Mouse (Mus musculus) heart, postnatal 14 days (tissue): Measurements from ENCODE around the gene Fkbp7. TPM values are rescaled to one million over a fixed set of nuclear protein-coding genes. Genes with fewer than 3 reads are reported as not detected.

Experiments used
- DNase-seq, 2 experiments: peaks; one replicate each; pipeline ENCODE4 v3.0.0; 2021 to 2022
- intact Hi-C: fragments of 180-260 bp; cut with DNase I; formaldehyde crosslinking; loops from one replicate; pipeline ENCODE4 v1.15.1; 2025
- long read RNA-seq, 2 experiments: library from polyadenylated mRNA; stranded (forward); transcript quantifications; one replicate each; pipeline ENCODE4 v2.0.0; 2021
- total RNA-seq, 2 experiments: library from RNA; stranded (reverse); gene quantifications; 2 replicates each; pipeline ENCODE4 v1.2.3; 2021

Gene Fkbp7
- total RNA-seq: 10 to 100 TPM; 23.6 to 23.7 TPM
- long read RNA-seq, experiment 1, transcript Fkbp7-201 (4 exons, 860 nt): major isoform, 13 of 16 reads
- long read RNA-seq, experiment 1, partial matches to known transcripts: 0 of 16 reads
- long read RNA-seq, experiment 1, other reads (novel, unspliced or antisense): 3 of 16 reads
- long read RNA-seq, experiment 2, transcript Fkbp7-201 (4 exons, 860 nt): major isoform, 7 of 9 reads
- long read RNA-seq, experiment 2, partial matches to known transcripts: 1 of 9 reads
- long read RNA-seq, experiment 2, other reads (novel, unspliced or antisense): 1 of 9 reads

DNA sequence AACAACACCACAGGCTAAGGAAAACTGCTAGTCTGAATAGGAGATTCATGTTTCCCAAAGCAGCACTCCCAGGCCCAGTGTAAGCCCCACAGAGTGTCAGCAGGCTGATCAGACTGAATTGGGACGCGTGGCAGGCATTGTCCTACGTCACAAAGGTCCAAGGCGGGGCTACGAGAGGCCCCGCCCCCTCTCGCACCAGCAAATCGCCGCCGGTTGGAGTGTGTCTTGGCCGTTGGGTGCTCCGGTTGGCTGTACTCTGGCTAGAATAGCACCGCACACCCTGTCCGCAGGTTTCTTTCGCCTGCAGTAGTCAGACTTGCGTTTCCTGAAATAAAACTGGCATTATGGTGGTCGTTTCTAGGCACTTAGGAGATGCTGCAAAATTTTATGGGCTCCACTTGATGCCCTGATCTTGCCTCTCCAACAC lies at the start of gene Fkbp7:
Fkbp7 (minus strand) TSS at position 151 of the 427 bp plus-strand sequence.
- peak; percentile 89 to 93 for DNase-seq
- intact Hi-C loops: loop anchor here (2.0 to 10.0 kb wide), 2 partner anchors 24 to 192 kb away; partner anchors contain the start of genes Pjvk and Prkra

DNA sequence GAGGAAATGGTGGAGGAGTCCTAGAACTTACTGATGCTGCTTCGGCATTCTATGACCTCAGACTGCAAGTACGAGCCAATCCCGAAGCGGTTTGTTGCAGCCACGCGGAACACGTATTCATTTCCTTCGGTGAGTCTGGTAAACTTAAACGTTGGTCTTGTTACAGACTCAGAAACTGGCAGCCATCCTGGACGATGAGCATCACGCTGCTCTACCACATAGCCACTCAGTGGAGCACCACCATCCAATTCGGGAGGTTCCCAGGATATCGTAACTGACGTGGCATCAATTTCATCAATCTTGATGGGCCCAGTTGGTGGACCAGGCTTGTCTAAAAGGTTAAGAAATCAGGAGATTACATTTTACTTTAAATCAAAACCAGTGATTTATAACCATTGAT lies 46.7 kb upstream of the Fkbp7 start:
- intact Hi-C loops: no loop called here
- DNase-seq: no peak

DNA sequence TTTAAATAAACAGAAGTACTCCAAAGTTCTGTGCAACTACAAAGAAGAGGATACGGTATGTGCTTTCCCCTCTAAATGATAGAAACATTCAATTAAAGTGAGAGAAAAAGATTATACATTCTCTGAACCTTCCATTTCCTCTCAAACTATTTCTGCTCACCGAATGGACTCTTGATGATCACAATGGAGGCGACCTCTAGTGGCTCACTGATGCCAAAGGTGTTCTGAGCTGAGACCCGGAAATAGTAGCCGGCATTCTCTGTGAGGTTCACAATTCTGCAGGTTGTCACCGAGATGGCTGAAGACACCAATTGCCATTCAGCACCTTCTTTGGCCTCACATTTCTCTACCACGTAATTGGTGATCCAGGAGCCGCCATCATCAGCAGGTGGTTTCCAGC lies 42.1 kb upstream of the Fkbp7 start:
- intact Hi-C loops: no loop called here

DNA sequence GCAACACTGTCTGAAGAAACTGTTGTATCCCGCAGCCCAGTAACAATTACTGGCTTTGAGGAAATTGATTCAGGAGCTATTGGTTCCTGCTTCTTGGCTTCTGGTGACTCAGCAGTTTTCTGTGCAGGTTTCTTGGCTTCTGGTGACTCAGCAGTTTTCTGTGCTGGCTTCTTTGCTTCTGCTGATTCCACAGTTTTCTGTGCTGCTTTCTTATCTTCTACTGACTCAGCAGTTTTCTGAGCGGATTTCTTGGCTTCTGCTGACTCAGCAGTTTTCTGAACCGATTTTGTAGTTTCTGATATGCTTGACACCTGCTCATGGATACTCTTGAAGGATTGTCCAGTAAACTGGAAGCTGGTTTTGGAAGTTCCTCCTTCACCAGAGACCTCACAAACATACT lies 35.6 kb upstream of the Fkbp7 start:
- intact Hi-C loops: no loop called here
- no peak for DNase-seq

More for the DNA sequence above, 42.1 kb upstream of the Fkbp7 start:
- DNase-seq: no peak

DNA sequence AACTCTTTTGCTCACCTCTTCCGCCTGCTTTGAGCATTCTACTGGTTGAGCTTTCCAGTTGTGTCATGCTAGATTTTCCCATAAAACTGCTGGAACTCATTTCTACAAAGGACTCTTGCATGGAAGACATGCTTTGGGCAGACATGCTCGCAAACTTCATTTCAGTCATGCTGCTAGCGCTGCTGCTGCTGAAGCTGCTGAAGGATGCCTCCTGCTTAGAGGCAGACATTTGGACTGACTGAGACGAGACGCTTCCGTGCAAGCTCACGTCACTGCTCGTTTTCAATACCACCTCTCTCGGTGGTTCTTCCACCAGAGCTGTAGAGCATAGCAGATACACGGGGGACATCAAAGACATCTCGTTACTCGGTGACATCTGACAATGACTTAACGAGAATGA lies 32.7 kb upstream of the Fkbp7 start:
- DNase-seq: no peak
- intact Hi-C loops: no loop called here

- intact Hi-C loops: no loop called here
- no peak for DNase-seq
Observed at GRCm38 (mm10) chr2:76702751-76703150, 29.8 kb upstream of the Fkbp7 start.

DNA sequence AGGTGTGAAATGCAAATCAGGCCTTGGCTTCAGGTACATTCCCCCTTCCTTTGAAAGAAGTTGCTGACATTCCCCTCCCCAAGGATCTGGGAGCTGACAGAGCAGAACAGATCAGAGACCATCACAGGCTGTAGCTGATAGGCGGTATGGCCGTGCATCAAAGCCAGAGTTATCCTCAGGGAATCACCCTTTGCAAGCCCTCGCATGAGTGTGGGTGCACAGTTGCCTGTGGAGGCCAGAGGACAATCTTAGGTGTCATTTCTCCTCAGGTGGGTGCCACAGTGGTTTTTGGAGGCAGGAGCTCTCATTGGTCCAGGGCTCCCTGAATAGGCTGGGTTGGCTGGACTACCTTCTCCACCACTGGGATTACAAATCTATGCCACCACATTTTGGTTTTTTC lies 29.3 kb upstream of the Fkbp7 start:
- intact Hi-C loops: no loop called here
- DNase-seq: no peak

GRCm38 (mm10) chr2:76695290-76695689 lies 22.4 kb upstream of the Fkbp7 start:
- no peak for DNase-seq
- intact Hi-C loops: loop anchor here (5.0 kb wide), 1 partner anchor 48 kb away; the partner anchor contains the start of genes Pjvk and Prkra

GRCm38 (mm10) chr2:76693765-76694164 lies 20.8 kb upstream of the Fkbp7 start:
- DNase-seq: no peak
- intact Hi-C loops: no loop called here

DNA sequence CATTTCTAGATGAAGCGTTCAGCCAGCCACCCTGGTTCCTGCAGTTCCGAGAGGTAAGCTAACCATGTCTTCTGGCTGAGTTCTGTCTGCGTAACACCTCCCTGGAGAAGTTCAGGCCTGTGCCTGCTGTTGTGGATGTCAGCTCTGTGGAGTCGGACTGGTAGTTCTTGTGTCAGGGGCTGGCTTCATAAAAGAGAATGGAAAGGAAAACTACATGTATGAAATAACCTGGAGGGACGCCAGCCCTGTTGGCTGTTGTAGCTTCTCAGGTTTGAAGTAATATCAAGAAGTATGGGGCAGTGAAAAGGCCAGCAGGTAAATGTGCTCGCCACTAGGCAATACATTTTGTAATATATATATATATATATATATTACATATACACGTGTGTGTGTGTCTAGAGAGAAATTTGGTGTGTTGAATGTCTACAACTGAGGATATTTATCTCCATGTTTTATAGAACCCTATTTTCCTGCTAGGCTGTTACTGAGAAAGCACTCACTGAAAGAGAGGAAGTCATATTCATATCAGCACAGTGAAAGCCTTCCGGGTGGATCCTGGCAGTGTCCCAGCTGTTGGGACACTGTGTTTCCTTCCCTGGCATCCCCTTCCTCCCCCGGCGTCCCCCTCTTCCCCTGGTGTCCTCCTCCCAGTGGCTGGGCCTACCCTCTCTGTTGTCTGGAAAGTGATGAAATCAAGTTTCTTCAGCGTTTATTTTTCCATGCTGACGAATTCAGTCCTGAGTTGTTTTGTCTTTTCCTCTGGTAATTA lies 17.7 kb upstream of the Fkbp7 start:
- intact Hi-C loops: no loop called here
- peak; percentile 65 to 80 for DNase-seq

- intact Hi-C loops: no loop called here
Observed at GRCm38 (mm10) chr2:76688162-76688561, 15.2 kb upstream of the Fkbp7 start.

DNA sequence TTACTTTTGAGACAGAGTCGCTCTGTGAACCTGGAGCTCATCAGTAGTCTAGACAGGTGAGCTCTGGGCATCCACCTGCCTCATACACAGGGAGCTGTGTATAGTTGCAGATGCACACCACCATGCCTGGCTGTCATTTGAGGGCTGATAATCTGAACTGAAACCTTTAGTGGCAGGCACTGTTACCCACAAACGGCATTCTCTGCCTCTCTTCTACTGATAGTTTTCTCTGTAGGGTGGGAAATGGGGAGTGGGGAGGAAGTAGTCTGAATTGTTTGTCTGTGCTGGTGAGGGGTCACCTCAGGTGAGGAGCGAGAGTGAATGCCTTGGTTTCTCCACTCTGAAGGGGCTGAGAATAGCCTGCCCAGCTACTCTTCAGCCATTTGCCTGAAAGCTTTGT lies 14.7 kb upstream of the Fkbp7 start:
- intact Hi-C loops: no loop called here
- no peak for DNase-seq

More at GRCm38 (mm10) chr2:76688162-76688561, 15.2 kb upstream of the Fkbp7 start:
- no peak for DNase-seq

DNA sequence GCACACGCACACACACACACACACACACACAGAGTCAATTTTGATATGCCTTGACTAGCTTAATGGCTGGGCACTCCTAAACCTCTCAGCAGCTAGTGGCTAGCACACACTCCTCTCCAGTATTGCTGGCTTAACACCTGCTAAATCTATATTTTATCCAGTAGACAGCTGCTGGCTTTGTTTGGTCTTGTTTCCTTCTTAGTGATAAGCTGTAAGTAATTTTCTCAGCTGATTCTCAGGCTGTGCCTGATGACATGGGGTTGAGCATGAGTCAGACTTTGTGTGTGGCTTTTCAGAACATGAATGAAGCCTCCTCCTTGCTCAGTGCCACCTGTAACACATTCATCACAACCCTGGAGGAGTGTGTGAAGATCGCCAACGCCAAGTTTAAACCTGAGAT lies 14.1 kb upstream of the Fkbp7 start:
- intact Hi-C loops: no loop called here
- DNase-seq: no peak

- DNase-seq: no peak
- intact Hi-C loops: no loop called here
Observed at GRCm38 (mm10) chr2:76682301-76682700, 9.4 kb upstream of the Fkbp7 start.

DNA sequence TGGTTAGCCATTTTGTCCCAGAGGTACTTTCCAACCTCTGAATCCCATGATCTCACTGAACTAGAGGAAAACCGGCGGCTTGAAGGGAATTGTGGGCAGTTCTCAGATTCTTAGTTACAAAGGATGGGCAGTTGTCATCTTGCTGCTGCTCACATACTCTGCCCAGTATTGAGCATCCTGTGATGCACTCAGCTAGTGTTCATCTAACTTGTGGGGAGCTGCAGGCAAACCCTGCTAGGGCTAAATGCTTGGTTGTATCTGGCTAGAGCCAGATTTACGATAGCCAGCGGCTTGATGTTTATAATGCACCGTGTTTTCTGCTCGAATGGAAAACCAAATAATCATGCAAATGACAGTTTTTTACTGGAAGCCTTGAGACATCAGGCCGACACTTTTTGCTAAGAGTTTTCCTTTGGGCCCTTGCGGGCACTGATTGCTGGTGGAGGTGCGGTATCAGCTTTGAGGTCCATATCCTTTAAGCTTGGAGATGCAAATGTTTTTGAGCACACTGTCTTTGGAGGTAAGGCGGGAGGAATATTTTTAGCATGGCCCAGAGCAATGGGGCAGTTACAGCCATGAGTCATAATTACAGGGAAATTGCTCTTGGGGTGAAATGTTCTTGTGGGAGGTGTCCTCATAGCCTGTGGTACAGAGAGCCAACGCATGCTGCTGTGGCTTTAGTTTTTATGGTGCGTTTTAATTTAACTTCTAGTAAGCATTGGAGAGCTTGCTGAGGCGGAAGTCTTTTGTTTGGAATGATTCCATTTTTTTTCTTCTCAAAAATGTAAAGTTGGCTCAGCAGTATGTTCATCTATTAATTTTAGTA lies 3.7 kb upstream of the Fkbp7 start:
- intact Hi-C loops: loop anchor here (10.0 kb wide), 1 partner anchor 188 kb away; no protein-coding TSS in a partner anchor
- DNase-seq: no peak

DNA sequence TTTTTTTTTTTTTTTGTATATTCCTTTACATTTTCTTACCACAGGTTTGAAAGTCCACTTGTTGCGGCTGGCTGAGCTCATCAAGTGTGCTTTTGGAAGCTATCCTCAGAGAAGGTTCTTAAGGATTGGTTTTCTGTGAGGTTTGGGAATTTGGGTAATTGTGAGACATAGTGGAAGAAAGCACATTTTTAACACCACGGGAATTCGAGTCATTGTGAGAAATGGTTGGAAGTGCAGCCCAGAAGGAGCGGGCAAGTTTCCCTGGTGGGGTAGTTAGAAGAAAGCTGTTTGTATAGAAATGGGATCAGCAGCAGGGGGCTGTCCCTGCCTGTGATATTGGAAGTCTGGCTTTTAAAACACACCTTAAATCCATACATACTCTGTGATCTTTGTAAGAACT lies 3.0 kb upstream of the Fkbp7 start:
- intact Hi-C loops: loop anchor here (10.0 kb wide), 1 partner anchor 189 kb away; no protein-coding TSS in a partner anchor

DNA sequence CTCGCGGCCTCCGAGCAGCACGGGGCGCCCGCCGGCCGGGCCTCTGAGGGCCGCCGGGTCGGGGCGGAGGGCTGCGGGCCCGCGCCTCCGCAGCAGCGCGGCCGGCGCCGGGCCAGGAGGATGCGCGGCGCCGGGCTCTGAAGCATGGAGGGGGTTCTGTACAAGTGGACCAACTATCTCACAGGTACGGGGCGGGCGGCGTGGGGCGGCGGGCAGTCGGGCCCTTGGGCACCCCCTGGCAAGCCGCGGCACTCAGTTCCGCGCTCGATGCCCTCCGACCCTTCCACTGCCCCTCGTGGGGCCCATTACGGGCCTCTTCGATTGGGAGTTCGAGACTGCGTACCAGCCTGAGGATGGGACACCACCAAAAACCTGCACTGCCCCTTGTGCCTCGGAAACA lies 2.5 kb upstream of the Fkbp7 start:
- intact Hi-C loops: loop anchor here (10.0 kb wide), 1 partner anchor 189 kb away; no protein-coding TSS in a partner anchor
- DNase-seq: peak in 1 of 2 experiments; percentile 24

More for the DNA sequence above, 3.0 kb upstream of the Fkbp7 start:
- no peak for DNase-seq

- DNase-seq: peak; percentile 86 to 90
- intact Hi-C loops: loop anchor here (10.0 kb wide), 1 partner anchor 190 kb away; no protein-coding TSS in a partner anchor
Observed at GRCm38 (mm10) chr2:76674725-76675427, 2.0 kb upstream of the Fkbp7 start, which contains the start of gene Plekha3. Gene Plekha3, plus strand, starts transcription at chr2:76675281.

- DNase-seq: peak; percentile 59 to 65
- intact Hi-C loops: loop anchor here (2.0 to 10.0 kb wide), 2 partner anchors 25 to 191 kb away; partner anchors contain the start of genes Pjvk and Prkra
Observed at GRCm38 (mm10) chr2:76673472-76674081, 661 bp upstream of the Fkbp7 start.
